Mouse (Mus musculus) liver, embryonic 14.5 days (tissue): ENCODE measurements around the gene Celf1. TPM values are rescaled to one million over a fixed set of nuclear protein-coding genes. Genes with fewer than 3 reads are reported as not detected.
"Not testable (repeated sequence)": the region's sequence is repeated elsewhere in the genome, so short reads cannot be mapped to it uniquely, and the experiment has no call there.

ENCODE experiments used
- ATAC-seq: fragments of 200-750 bp; cut with Nextera tagmentation; 2 replicates; pipeline ENCODE4 v1.8.0; 2017; ENCODE audit warnings: moderate number of reproducible peaks, mild to moderate bottlenecking, moderate library complexity; ENCODE audit not compliant: insufficient read depth
- DNase-seq, 3 experiments: peaks; one replicate each; pipeline ENCODE4 v3.0.0-alpha.2; 2012 to 2013; ENCODE audit warnings: low read depth in 3 of 3, low spot score in 3 of 3
- H3K27ac ChIP-seq: fragments of 300-500 bp; sonication (generic); 2 replicates; pipeline ENCODE4 v1.5.1; 2014; ENCODE audit warnings: moderate library complexity, mild to moderate bottlenecking, control low read depth, inconsistent platforms
- H3K27me3 ChIP-seq: fragments of 300-500 bp; sonication (generic); 2 replicates; pipeline ENCODE4 v1.6.1; 2014; ENCODE audit warnings: mild to moderate bottlenecking, low read length, moderate library complexity; ENCODE audit not compliant: control insufficient read depth, insufficient read depth
- H3K36me3 ChIP-seq: fragments of 300-500 bp; sonication (generic); replicated peaks from 2 replicates; pipeline ENCODE4 v1.6.1; 2014; ENCODE audit warnings: low read depth; ENCODE audit not compliant: control insufficient read depth, insufficient read depth
- H3K4me1 ChIP-seq, 2 experiments: fragments of 200-500 bp in 1 of 2; fragments of 300-500 bp in 1 of 2; sonication (generic) in 1 of 2; replicated peaks; 2 replicates each; pipeline ENCODE4 v1.6.1; 2012 to 2014; ENCODE audit warnings: antibody characterized with exemption in 1 of 2, inconsistent platforms in 1 of 2, low read length in 1 of 2; ENCODE audit not compliant: control insufficient read depth in 2 of 2, insufficient read depth in 2 of 2
- H3K4me2 ChIP-seq: fragments of 300-500 bp; sonication (generic); 2 replicates; pipeline ENCODE4 v1.6.1; 2014; ENCODE audit warnings: low read depth, mild to moderate bottlenecking, control low read depth, moderate library complexity
- H3K4me3 ChIP-seq, 2 experiments: fragments of 200-500 bp in 1 of 2; fragments of 300-500 bp in 1 of 2; sonication (generic) in 1 of 2; 2 replicates each; pipeline ENCODE4 v1.5.1; 2012 to 2014; ENCODE audit warnings: low read depth in 2 of 2, low read length in 2 of 2, mild to moderate bottlenecking in 2 of 2, control low read depth in 1 of 2, inconsistent platforms in 1 of 2, moderate library complexity in 1 of 2; ENCODE audit not compliant: insufficient read depth in 1 of 2
- H3K9ac ChIP-seq: fragments of 300-500 bp; sonication (generic); replicated peaks from 2 replicates; pipeline ENCODE4 v1.6.1; 2014; ENCODE audit warnings: mild to moderate bottlenecking, control low read depth, moderate library complexity
- H3K9me3 ChIP-seq: fragments of 300-500 bp; sonication (generic); 2 replicates; pipeline ENCODE4 v1.6.1; 2016; ENCODE audit warnings: low read length, mixed read lengths; ENCODE audit not compliant: control insufficient read depth
- CTCF ChIP-seq: IDR thresholded peaks from 2 replicates; pipeline ENCODE4 v1.5.1; 2016; ENCODE audit warnings: antibody characterized with exemption, low read depth, control low read depth
- EP300 ChIP-seq: IDR thresholded peaks from 2 replicates; pipeline ENCODE4 v1.6.1; 2016; ENCODE audit warnings: antibody characterized with exemption, low read depth
- WGBS: fragments of 180-500 bp; shearing (Covaris S2); extraction: QIAGEN DNeasy Blood & Tissue Kit; methylation state at CpG from one replicate; pipeline ENCODE4 v1.1.7; 2014; ENCODE audit not compliant: insufficient replicate concordance; 5-methylcytosine and 5-hydroxymethylcytosine counted together
- polyA plus RNA-seq, 2 experiments: library from polyadenylated mRNA; depleted of rRNA in 1 of 2; stranded (reverse) in 1 of 2; unstranded in 1 of 2; fragments of >200 nt; fragmentation: Nextera tagmentation in 1 of 2; extraction: Ambion mirVana in 1 of 2; gene quantifications; 2 replicates each; pipeline versions ENCODE4 v1.2.1 to v1.2.3; 2012 to 2014

The Celf1 gene
- polyA plus RNA-seq, 2 experiments = 33.5 to 37.9 TPM

DNA sequence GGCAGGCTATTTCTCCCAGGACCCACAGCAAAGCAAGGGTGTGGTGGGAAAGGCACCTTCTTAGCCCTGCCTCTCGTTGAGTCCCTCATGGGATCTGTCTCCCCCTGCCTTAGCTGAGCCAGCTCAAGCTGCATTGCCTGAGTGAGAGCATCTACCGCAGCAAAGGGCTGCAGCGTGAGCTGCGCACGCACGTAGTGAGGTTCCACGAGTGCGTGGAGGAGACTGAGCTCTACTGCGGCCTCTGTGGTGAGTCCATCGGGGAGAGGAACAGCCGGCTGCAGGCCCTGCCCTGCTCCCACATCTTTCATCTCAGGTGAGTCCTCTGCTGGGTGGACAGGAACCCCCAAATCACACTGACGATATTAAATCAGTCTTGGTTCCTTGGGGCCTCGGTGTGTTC is 104.5 kb downstream of the Celf1 start:
- no peak for DNase-seq
- Histone ChIP-seq H3K9me3 (no peaks in the 10 kb centered on the region), H3K36me3 (no peaks in the 10 kb centered on the region), H3K4me3 (no peak overlapping the region), H3K27me3 (no peaks in the 10 kb centered on the region), H3K4me1 (peaks cover 0 to 9% of the 10 kb centered on the region in 2 experiments; a peak in 3 of 4 replicates), H3K4me2 (no peak overlapping the region), H3K27ac (no peak overlapping the region), H3K9ac (no peak overlapping the region)
- 78% methylated on average over 13 of the region's 13 CpGs for WGBS
- no peak for ATAC-seq
- TF ChIP-seq CTCF = no peak
- no peak for TF ChIP-seq EP300

DNA sequence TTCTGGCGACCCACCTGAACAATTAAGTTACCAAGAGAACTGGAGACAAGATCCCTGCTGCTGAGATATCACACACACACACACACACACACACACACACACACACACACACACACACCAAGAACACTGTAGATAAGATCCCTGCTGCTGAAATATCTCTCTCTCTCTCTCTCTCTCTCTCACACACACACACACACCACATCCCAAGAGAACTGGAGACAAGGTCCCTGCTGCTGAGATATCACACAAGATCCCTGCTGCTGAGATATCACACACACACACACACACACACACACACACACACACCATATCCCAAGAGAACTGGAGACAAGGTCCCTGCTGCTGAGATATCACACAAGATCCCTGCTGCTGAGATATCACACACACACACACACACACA is 105.6 kb downstream of the Celf1 start:
- not testable (repeated sequence) for H3K27me3 ChIP-seq, H3K9me3 ChIP-seq, H3K4me1 ChIP-seq, DNase-seq, H3K36me3 ChIP-seq, H3K4me3 ChIP-seq, H3K27ac ChIP-seq, H3K9ac ChIP-seq, H3K4me2 ChIP-seq
- ATAC-seq = peak; percentile 77
- peak; percentile 29; the same call in 1 of the 2 replicates for TF ChIP-seq EP300
- 31% methylated on average over 1 of the region's 1 CpGs for WGBS

DNA sequence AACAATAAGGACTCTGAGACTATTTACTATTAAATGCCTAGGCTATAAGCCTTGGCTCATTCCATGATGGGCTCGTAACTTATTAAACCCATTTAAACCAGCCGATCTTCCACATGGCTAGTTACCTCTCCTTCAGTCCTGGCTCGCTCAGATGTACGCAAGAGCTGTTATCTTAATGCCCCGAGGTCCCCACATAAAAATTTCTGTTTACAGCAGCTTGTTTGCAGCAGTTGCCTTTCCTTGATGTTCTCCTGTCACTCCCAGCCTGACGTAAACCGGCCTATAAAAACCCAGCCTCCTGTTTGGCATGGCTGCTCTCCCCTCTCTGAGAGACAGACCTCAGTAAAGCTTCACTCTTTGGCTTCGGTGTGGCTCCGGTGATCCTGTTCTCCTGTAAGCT is 107.2 kb downstream of the Celf1 start:
- DNase-seq = no peak
- H3K4me1 ChIP-seq = peaks cover 0 to 14% of the 10 kb centered on the region in 2 experiments; a peak in 3 of 4 replicates

DNA sequence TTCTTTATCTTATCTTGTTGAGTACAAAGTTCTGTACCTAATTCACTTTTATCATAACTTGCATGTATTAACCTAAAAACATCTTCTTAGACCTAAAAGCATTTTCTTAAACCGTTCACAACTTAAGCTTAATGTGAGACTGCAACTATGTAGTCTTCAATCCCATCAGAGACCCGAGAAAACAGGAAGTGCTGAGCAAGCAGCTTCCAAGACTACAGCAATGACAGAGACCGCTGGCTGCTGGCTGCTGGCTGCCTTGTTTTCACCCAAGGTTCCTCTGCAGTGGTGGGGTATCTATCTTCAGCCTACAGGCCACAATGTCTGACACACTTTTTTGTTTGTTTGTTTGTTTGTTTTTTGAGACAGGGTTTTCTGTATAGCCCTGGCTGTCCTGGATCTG is 111.7 kb downstream of the Celf1 start:
- no peaks in the 10 kb centered on the region for H3K27me3 ChIP-seq
- DNase-seq (no peak), ATAC-seq (no peak)
- H3K4me1 ChIP-seq = peaks cover 6 to 18% of the 10 kb centered on the region in 2 experiments
- no peak overlapping the region for H3K4me2 ChIP-seq
- H3K9ac ChIP-seq = peak overlapping the region; percentile 7; the same call in 1 of the 2 replicates
- H3K36me3 ChIP-seq = peaks cover 17% of the 10 kb centered on the region
- H3K4me3 ChIP-seq = no peak overlapping the region
- 33% methylated on average over 3 of the region's 3 CpGs for WGBS
- H3K27ac ChIP-seq = peak overlapping the region; percentile 11; the same call in 1 of the 2 replicates
- no peaks in the 10 kb centered on the region for H3K9me3 ChIP-seq
- TF ChIP-seq CTCF (no peak), EP300 (no peak)

More for the DNA sequence above, 107.2 kb downstream of the Celf1 start:
- no peak for TF ChIP-seq EP300
- no peak for TF ChIP-seq CTCF
- Histone ChIP-seq H3K9me3 (no peaks in the 10 kb centered on the region), H3K9ac (no peak overlapping the region), H3K36me3 (no peaks in the 10 kb centered on the region), H3K27ac (no peak overlapping the region), H3K4me3 (no peak overlapping the region), H3K27me3 (no peaks in the 10 kb centered on the region), H3K4me2 (no peak overlapping the region)
- no peak for ATAC-seq
- 66% methylated on average over 9 of the region's 9 CpGs for WGBS

DNA sequence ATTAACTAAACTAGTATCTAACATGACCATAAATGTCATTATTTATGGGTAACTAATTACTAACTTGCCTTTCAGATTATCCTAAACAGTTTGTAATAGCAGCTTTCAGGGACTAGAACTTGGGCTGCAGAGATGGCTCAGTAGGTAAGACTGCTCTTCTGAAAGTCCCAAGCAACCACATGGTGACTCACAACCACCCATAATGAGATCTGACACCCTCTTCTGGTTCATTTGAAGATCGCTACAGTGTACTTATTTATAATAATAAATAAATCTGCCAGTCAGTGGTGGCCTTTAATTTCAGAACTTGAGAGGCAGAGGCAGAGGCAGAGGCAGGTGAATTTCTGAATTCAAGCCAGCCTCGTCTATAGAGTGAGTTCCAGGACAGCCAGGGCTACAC is 112.6 kb downstream of the Celf1 start:
- Histone ChIP-seq H3K27ac (no peak overlapping the region), H3K9ac (no peak overlapping the region), H3K4me3 (peak overlapping the region in 1 of 2 experiments; percentile 81; a peak in 1 of 4 replicates), H3K4me2 (peak overlapping the region; percentile 74), H3K9me3 (no peaks in the 10 kb centered on the region), H3K36me3 (peaks cover 26% of the 10 kb centered on the region), H3K27me3 (no peaks in the 10 kb centered on the region), H3K4me1 (peaks cover 6 to 18% of the 10 kb centered on the region in 2 experiments)
- DNase-seq = no peak
- TF ChIP-seq EP300 (no peak), CTCF (no peak; the same call in 1 of the 2 replicates)
- ATAC-seq = no peak
- 32% methylated on average over 2 of the region's 2 CpGs for WGBS
